Mouse (Mus musculus): Measurements from ENCODE around the gene P2rx7. TPM values are rescaled to one million over a fixed set of nuclear protein-coding genes. Genes with fewer than 3 reads are reported as not detected.

P2rx7 gene
- 2.1 and 2.4 TPM in 2 replicates for polyA plus RNA-seq (2015; fragmentation: Nextera tagmentation; extraction: Ambion mirVana)

- Histone ChIP-seq H3K27ac (ENCODE audit: low read length) (no peak within 1 kb of the TSS), H3K4me3 (replicated peaks; ENCODE audit: low read length) (no peak within 1 kb of the TSS; the same call in 1 of the 2 replicates), H3K4me1 (replicated peaks; ENCODE audit: control insufficient read depth, insufficient read depth, low read length) (no peaks in the 10 kb centered on the region; the same call in 1 of the 2 replicates)
Measured at GRCm38 (mm10) chr5:122643701-122644100, at the start of gene P2rx7. P2rx7 (plus strand) TSS chr5:122643911.

GRCm38 (mm10) chr5:122595470-122595869, 48.2 kb upstream of the P2rx7 start:
- Histone ChIP-seq H3K36me3 (ENCODE audit: control insufficient read depth, insufficient read depth) (peaks cover 24% of the 10 kb centered on the region), H3K27ac (ENCODE audit: low read length) (no peak overlapping the region), H3K4me2 (ENCODE audit: low read length) (no peak overlapping the region), H3K9me3 (ENCODE audit: control insufficient read depth, low read length) (no peaks in the 10 kb centered on the region), H3K9ac (replicated peaks; ENCODE audit: low read depth, low read length) (no peak overlapping the region), H3K4me3 (replicated peaks; ENCODE audit: low read length) (no peak overlapping the region), H3K4me1 (replicated peaks; ENCODE audit: control insufficient read depth, insufficient read depth, low read length) (no peaks in the 10 kb centered on the region), H3K27me3 (replicated peaks; ENCODE audit: control insufficient read depth, insufficient read depth, low read length) (no peaks in the 10 kb centered on the region)
- WGBS, result 85% methylated on average over 4 of the region's 4 CpGs
- ATAC-seq, result no peak

More at GRCm38 (mm10) chr5:122643701-122644100, at the start of gene P2rx7:
- Histone ChIP-seq H3K27me3 (replicated peaks; ENCODE audit: control insufficient read depth, insufficient read depth, low read length) (no peaks in the 10 kb centered on the region), H3K9me3 (ENCODE audit: control insufficient read depth, low read length) (no peaks in the 10 kb centered on the region), H3K36me3 (ENCODE audit: control insufficient read depth, insufficient read depth) (no peaks in the 10 kb centered on the region), H3K9ac (replicated peaks; ENCODE audit: low read depth, low read length) (no peak within 1 kb of the TSS), H3K4me2 (ENCODE audit: low read length) (no peak within 1 kb of the TSS)
- ATAC-seq, result no peak
- WGBS, result 64% methylated on average over 12 of the region's 12 CpGs

DNA sequence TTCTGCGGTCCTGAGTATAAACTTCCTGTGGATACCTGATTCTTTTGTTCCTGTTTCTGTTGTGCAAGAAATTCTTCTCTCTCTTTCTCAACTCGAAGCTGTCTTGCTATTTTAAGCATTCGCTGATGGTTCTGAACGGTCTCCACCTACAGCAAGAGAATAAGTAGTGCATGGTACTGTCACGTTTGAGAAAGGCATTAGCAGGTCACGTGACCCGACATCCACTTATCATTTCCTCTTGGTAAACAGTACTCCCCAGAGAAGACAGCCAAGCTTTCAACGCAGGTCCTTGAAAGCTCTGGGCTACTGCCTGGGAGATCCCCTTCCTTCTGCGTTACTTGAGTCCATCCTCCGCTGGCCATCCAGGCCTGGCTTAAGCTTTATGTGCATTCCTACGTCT, 41.5 kb upstream of the P2rx7 start:
- H3K9me3 ChIP-seq (ENCODE audit: control insufficient read depth, low read length), result no peaks in the 10 kb centered on the region
- H3K36me3 ChIP-seq (ENCODE audit: control insufficient read depth, insufficient read depth), result peaks cover 24% of the 10 kb centered on the region
- no peak overlapping the region for H3K4me3 ChIP-seq (replicated peaks; ENCODE audit: low read length)
- no peaks in the 10 kb centered on the region for H3K4me1 ChIP-seq (replicated peaks; ENCODE audit: control insufficient read depth, insufficient read depth, low read length)
- no peaks in the 10 kb centered on the region for H3K27me3 ChIP-seq (replicated peaks; ENCODE audit: control insufficient read depth, insufficient read depth, low read length)
- no peak overlapping the region for H3K4me2 ChIP-seq (ENCODE audit: low read length)
- H3K27ac ChIP-seq (ENCODE audit: low read length), result peak overlapping the region; percentile 42; the same call in 1 of the 2 replicates
- ATAC-seq, result no peak
- no peak overlapping the region for H3K9ac ChIP-seq (replicated peaks; ENCODE audit: low read depth, low read length)
- WGBS, result 87% methylated on average over 11 of the region's 11 CpGs

- H3K36me3 ChIP-seq (ENCODE audit: control insufficient read depth, insufficient read depth), result peaks cover 17% of the 10 kb centered on the region
- ATAC-seq, result no peak
- 85% methylated on average over 2 of the region's 2 CpGs for WGBS
- no peaks in the 10 kb centered on the region for H3K9me3 ChIP-seq (ENCODE audit: control insufficient read depth, low read length)
- H3K9ac ChIP-seq (replicated peaks; ENCODE audit: low read depth, low read length), result no peak overlapping the region
- H3K27ac ChIP-seq (ENCODE audit: low read length), result no peak overlapping the region
- H3K4me1 ChIP-seq (replicated peaks; ENCODE audit: control insufficient read depth, insufficient read depth, low read length), result no peaks in the 10 kb centered on the region
- H3K4me3 ChIP-seq (replicated peaks; ENCODE audit: low read length), result no peak overlapping the region
- no peaks in the 10 kb centered on the region for H3K27me3 ChIP-seq (replicated peaks; ENCODE audit: control insufficient read depth, insufficient read depth, low read length)
- H3K4me2 ChIP-seq (ENCODE audit: low read length), result no peak overlapping the region
Measured at GRCm38 (mm10) chr5:122604894-122605293, 38.8 kb upstream of the P2rx7 start.

- no peak overlapping the region for H3K27ac ChIP-seq (ENCODE audit: low read length)
- H3K36me3 ChIP-seq (ENCODE audit: control insufficient read depth, insufficient read depth), result no peaks in the 10 kb centered on the region
- no peak for ATAC-seq
- no peaks in the 10 kb centered on the region for H3K9me3 ChIP-seq (ENCODE audit: control insufficient read depth, low read length)
- peaks cover 8% of the 10 kb centered on the region for H3K4me1 ChIP-seq (replicated peaks; ENCODE audit: control insufficient read depth, insufficient read depth, low read length)
- no peak overlapping the region for H3K9ac ChIP-seq (replicated peaks; ENCODE audit: low read depth, low read length)
- H3K27me3 ChIP-seq (replicated peaks; ENCODE audit: control insufficient read depth, insufficient read depth, low read length), result no peaks in the 10 kb centered on the region
- 64% methylated on average over 5 of the region's 5 CpGs for WGBS
- H3K4me3 ChIP-seq (replicated peaks; ENCODE audit: low read length), result no peak overlapping the region
- H3K4me2 ChIP-seq (ENCODE audit: low read length), result no peak overlapping the region
Measured at GRCm38 (mm10) chr5:122611651-122612050, 32.1 kb upstream of the P2rx7 start.

DNA sequence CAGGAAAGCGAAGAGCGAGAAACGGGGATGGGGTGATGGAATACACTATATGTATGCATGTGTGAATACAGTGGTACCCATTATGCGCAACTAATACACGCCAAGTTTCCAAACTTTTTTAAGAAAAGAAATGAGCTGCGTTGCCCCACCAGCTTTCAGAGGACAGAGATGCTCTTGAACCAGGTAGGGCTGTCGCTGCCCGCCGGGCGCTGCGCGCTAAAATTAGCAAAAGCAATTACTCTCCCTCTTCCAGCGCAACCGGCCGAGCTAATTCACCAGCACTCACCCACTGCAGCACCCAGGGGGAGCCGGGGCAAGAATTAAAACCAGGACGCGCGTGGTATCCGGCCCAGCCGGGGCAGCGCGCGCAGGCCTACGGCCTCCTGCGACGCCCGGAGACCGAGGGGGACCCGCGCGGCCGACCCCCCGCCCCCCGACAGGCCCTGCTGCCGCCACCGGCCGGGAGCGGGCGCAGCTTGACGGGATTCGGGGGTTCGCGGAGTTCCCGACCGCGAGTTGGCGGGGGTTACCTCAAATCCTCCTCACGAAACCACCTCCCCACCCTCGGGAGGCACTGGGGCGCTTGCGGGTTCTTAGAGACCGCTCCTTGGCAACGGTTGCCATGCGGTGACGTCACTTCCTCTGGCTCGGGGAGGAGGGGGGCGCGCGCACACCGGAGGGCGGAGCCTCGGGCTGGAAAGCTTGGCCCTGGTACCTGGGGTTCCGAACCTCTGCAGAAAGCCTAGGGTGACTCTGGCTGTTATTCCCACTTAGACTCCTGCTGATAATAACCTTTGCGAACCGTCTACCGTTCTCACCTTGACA, 29.6 kb upstream of the P2rx7 start, which contains the start of gene Ift81:
TSS of gene Ift81 (minus strand) at position 611 of the 825 bp plus-strand sequence.
- peak within 1 kb of the TSS; percentile 63 for H3K4me2 ChIP-seq (ENCODE audit: low read length)
- no peaks in the 10 kb centered on the region for H3K9me3 ChIP-seq (ENCODE audit: control insufficient read depth, low read length)
- under 1% methylated on average over 67 of the region's 67 CpGs for WGBS
- peak within 1 kb of the TSS; percentile 89 for H3K9ac ChIP-seq (replicated peaks; ENCODE audit: low read depth, low read length)
- peak; percentile 96 for ATAC-seq
- H3K27me3 ChIP-seq (replicated peaks; ENCODE audit: control insufficient read depth, insufficient read depth, low read length), result no peaks in the 10 kb centered on the region
- peaks cover 8% of the 10 kb centered on the region for H3K4me1 ChIP-seq (replicated peaks; ENCODE audit: control insufficient read depth, insufficient read depth, low read length)
- H3K27ac ChIP-seq (ENCODE audit: low read length), result peak within 1 kb of the TSS; percentile 86
- H3K4me3 ChIP-seq (replicated peaks; ENCODE audit: low read length), result peak within 1 kb of the TSS; percentile 70
- no peaks in the 10 kb centered on the region for H3K36me3 ChIP-seq (ENCODE audit: control insufficient read depth, insufficient read depth)

DNA sequence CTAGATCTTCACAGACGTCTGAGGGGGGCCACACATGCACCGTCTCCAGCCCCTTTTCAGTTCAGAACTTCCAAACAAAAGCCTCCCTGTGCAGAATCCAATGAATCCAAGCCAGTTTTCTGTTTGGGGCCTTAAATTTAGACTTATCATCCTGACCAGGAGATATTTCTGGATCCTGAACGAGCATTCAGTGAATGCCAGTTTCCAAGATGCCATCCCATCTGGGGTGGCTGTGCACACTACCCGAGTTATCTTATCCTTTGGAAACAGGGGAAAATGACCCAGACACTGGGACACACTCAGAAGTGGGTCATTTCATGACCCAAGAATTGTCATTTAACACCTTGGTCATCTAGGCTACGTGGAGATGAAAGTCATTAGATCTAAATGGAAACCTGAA, 26.0 kb upstream of the P2rx7 start:
- Histone ChIP-seq H3K9ac (replicated peaks; ENCODE audit: low read depth, low read length) (no peak overlapping the region), H3K9me3 (ENCODE audit: control insufficient read depth, low read length) (no peaks in the 10 kb centered on the region), H3K4me2 (ENCODE audit: low read length) (no peak overlapping the region), H3K36me3 (ENCODE audit: control insufficient read depth, insufficient read depth) (no peaks in the 10 kb centered on the region), H3K4me1 (replicated peaks; ENCODE audit: control insufficient read depth, insufficient read depth, low read length) (peaks cover 8% of the 10 kb centered on the region), H3K4me3 (replicated peaks; ENCODE audit: low read length) (no peak overlapping the region), H3K27me3 (replicated peaks; ENCODE audit: control insufficient read depth, insufficient read depth, low read length) (no peaks in the 10 kb centered on the region), H3K27ac (ENCODE audit: low read length) (no peak overlapping the region)
- ATAC-seq, result no peak
- WGBS, result 76% methylated on average over 5 of the region's 5 CpGs

GRCm38 (mm10) chr5:122619686-122620296, 23.9 kb upstream of the P2rx7 start:
- peaks cover 2% of the 10 kb centered on the region; the same call in 1 of the 2 replicates for H3K4me1 ChIP-seq (replicated peaks; ENCODE audit: control insufficient read depth, insufficient read depth, low read length)
- no peaks in the 10 kb centered on the region for H3K27me3 ChIP-seq (replicated peaks; ENCODE audit: control insufficient read depth, insufficient read depth, low read length)
- H3K9ac ChIP-seq (replicated peaks; ENCODE audit: low read depth, low read length), result no peak overlapping the region
- H3K4me3 ChIP-seq (replicated peaks; ENCODE audit: low read length), result no peak overlapping the region
- H3K36me3 ChIP-seq (ENCODE audit: control insufficient read depth, insufficient read depth), result no peaks in the 10 kb centered on the region
- no peaks in the 10 kb centered on the region for H3K9me3 ChIP-seq (ENCODE audit: control insufficient read depth, low read length)
- ATAC-seq, result no peak
- no peak overlapping the region for H3K4me2 ChIP-seq (ENCODE audit: low read length)
- 85% methylated on average over 9 of the region's 9 CpGs for WGBS
- H3K27ac ChIP-seq (ENCODE audit: low read length), result no peak overlapping the region

DNA sequence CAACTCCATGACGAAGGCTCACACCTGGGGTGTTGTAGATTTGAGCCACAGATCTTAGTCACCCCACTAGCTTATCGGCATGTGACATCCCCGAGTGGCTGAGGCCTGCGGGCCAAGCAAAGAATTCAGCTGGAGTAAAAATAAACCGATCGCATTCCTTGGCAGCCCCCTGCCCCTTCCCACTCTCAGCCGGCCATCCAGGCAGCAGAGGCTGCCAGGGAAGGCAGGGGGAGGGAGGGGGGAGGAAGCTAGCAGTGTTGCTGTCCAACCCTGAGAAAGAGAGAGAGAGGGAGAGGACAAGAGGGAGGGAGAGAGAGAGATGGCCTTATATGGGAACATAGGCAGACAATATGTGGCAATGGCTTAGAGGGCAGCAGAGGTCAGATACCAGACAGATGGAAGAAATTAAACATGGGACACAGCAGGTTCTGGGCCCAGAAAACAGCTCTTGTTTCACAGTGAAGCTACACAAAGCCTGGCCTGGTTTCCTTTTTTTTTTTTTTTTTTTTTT, 22.3 kb upstream of the P2rx7 start:
- Histone ChIP-seq H3K4me3 (replicated peaks; ENCODE audit: low read length) (no peak overlapping the region), H3K27me3 (replicated peaks; ENCODE audit: control insufficient read depth, insufficient read depth, low read length) (no peaks in the 10 kb centered on the region), H3K36me3 (ENCODE audit: control insufficient read depth, insufficient read depth) (no peaks in the 10 kb centered on the region), H3K9ac (replicated peaks; ENCODE audit: low read depth, low read length) (no peak overlapping the region), H3K4me1 (replicated peaks; ENCODE audit: control insufficient read depth, insufficient read depth, low read length) (no peaks in the 10 kb centered on the region), H3K27ac (ENCODE audit: low read length) (no peak overlapping the region), H3K9me3 (ENCODE audit: control insufficient read depth, low read length) (no peaks in the 10 kb centered on the region), H3K4me2 (ENCODE audit: low read length) (no peak overlapping the region)
- 30% methylated on average over 7 of the region's 7 CpGs for WGBS
- no peak for ATAC-seq
